Mouse (Mus musculus) left cerebral cortex, postnatal 4 days (tissue): ENCODE data around the gene Tmem35b. TPM values are rescaled to one million over a fixed set of nuclear protein-coding genes. Genes with fewer than 3 reads are reported as not detected.
A peak's percentile ranks its signal among the peaks of the same experiment; 100 is the strongest.
"Not testable (repeated sequence)": the region's sequence is repeated elsewhere in the genome, so short reads cannot be mapped to it uniquely, and the experiment has no call there.

Experiments
- DNase-seq: peaks from one replicate; pipeline ENCODE4 v3.0.0-alpha.2; 2022
- intact Hi-C: fragments of 180-260 bp; cut with DNase I; formaldehyde crosslinking; loops from one replicate; pipeline ENCODE4 v1.15.1; 2025
- total RNA-seq, 2 experiments: library from RNA; stranded (reverse); gene quantifications; 2 replicates each; pipeline ENCODE4 v1.2.3; 2021

The Tmem35b gene
- total RNA-seq = 1 to 10 TPM; 4.4 to 4.9 TPM

GRCm38 (mm10) chr4:127123391-127123790 is at the start of gene Tmem35b:
Gene Tmem35b, plus strand, starts transcription at chr4:127123691.
- DNase-seq = no peak
- intact Hi-C loops = loop anchor here (5.0 kb wide), 1 partner anchor 114 kb away; no protein-coding TSS in a partner anchor

GRCm38 (mm10) chr4:127074915-127075314 is 48.6 kb upstream of the Tmem35b start:
- intact Hi-C loops = no loop called here
- no peak for DNase-seq

- intact Hi-C loops = no loop called here
- peak; percentile 98 for DNase-seq
These were observed 46.5 kb upstream of the Tmem35b start, which contains the start of gene Zmym6 for GRCm38 (mm10) chr4:127076875-127077548. Gene Zmym6, plus strand, starts transcription at chr4:127077383.

- intact Hi-C loops = no loop called here
- DNase-seq = no peak
These were observed 42.7 kb upstream of the Tmem35b start for GRCm38 (mm10) chr4:127080806-127081205.

- no peak for DNase-seq
- intact Hi-C loops = no loop called here
These were observed 40.4 kb upstream of the Tmem35b start for GRCm38 (mm10) chr4:127083131-127083530.

GRCm38 (mm10) chr4:127085761-127086160 is 37.7 kb upstream of the Tmem35b start:
- DNase-seq = no peak
- intact Hi-C loops = no loop called here

GRCm38 (mm10) chr4:127091188-127091587 is 32.3 kb upstream of the Tmem35b start:
- intact Hi-C loops = no loop called here
- DNase-seq = no peak

- intact Hi-C loops = no loop called here
- no peak for DNase-seq
These were observed 28.4 kb upstream of the Tmem35b start for GRCm38 (mm10) chr4:127095090-127095489.

- intact Hi-C loops, DNase-seq: not testable (repeated sequence)
These were observed 23.9 kb upstream of the Tmem35b start for GRCm38 (mm10) chr4:127099552-127099951.

- intact Hi-C loops = no loop called here
- no peak for DNase-seq
These were observed 15.9 kb upstream of the Tmem35b start for GRCm38 (mm10) chr4:127107566-127107965.

- DNase-seq = no peak
- intact Hi-C loops = no loop called here
These were observed 12.9 kb upstream of the Tmem35b start for GRCm38 (mm10) chr4:127110570-127110969.

GRCm38 (mm10) chr4:127124331-127124730 is 840 bp downstream of the Tmem35b start:
- DNase-seq = no peak
- intact Hi-C loops = loop anchor here (5.0 kb wide), 1 partner anchor 113 kb away; no protein-coding TSS in a partner anchor

GRCm38 (mm10) chr4:127125834-127126463 is 2.5 kb downstream of the Tmem35b start:
- DNase-seq = peak; percentile 89
- intact Hi-C loops = no loop called here

- intact Hi-C loops = no loop called here
- DNase-seq = no peak
These were observed 11.2 kb downstream of the Tmem35b start for GRCm38 (mm10) chr4:127134687-127135086.

- peak; percentile 43 for DNase-seq
- intact Hi-C loops = no loop called here
These were observed 14.1 kb downstream of the Tmem35b start for GRCm38 (mm10) chr4:127137591-127137990.

GRCm38 (mm10) chr4:127138486-127138885 is 15.0 kb downstream of the Tmem35b start:
- peak; percentile 61 for DNase-seq
- intact Hi-C loops = no loop called here

- intact Hi-C loops = no loop called here
- DNase-seq = no peak
These were observed 26.5 kb downstream of the Tmem35b start for GRCm38 (mm10) chr4:127150031-127150430.

- no peak for DNase-seq
- intact Hi-C loops = no loop called here
These were observed 29.9 kb downstream of the Tmem35b start for GRCm38 (mm10) chr4:127153345-127153744.

- DNase-seq = no peak
- intact Hi-C loops = no loop called here
These were observed 32.3 kb downstream of the Tmem35b start for GRCm38 (mm10) chr4:127155757-127156156.

- intact Hi-C loops = no loop called here
- no peak for DNase-seq
These were observed 34.3 kb downstream of the Tmem35b start for GRCm38 (mm10) chr4:127157746-127158145.

GRCm38 (mm10) chr4:127163926-127164325 is 40.4 kb downstream of the Tmem35b start:
- intact Hi-C loops = no loop called here
- DNase-seq = no peak

GRCm38 (mm10) chr4:127167096-127167495 is 43.6 kb downstream of the Tmem35b start:
- intact Hi-C loops = no loop called here
- no peak for DNase-seq
